Mouse (Mus musculus) stomach, postnatal 0 days (tissue): ENCODE data around the gene Vta1. TPM values are rescaled to one million over a fixed set of nuclear protein-coding genes. Genes with fewer than 3 reads are reported as not detected.
A peak's percentile ranks its signal among the peaks of the same experiment; 100 is the strongest.

ENCODE experiments used
- ATAC-seq: fragments of 200-750 bp; cut with Nextera tagmentation; 2 replicates; pipeline ENCODE4 v1.8.0; 2017; ENCODE audit not compliant: low FRiP score, low TSS enrichment
- DNase-seq: peaks from one replicate; pipeline ENCODE4 v3.0.0-alpha.2; 2016; ENCODE audit warnings: low spot score
- H3K27ac ChIP-seq: fragments of 300-500 bp; sonication (generic); replicated peaks from 2 replicates; pipeline ENCODE4 v1.5.1; 2014; ENCODE audit warnings: mild to moderate bottlenecking, control low read depth
- H3K27me3 ChIP-seq: fragments of 300-500 bp; sonication (generic); 2 replicates; pipeline ENCODE4 v1.6.1; 2014; ENCODE audit warnings: low read length; ENCODE audit not compliant: control insufficient read depth, insufficient read depth
- H3K36me3 ChIP-seq: fragments of 300-500 bp; sonication (generic); 2 replicates; pipeline ENCODE4 v1.6.1; 2014; ENCODE audit warnings: low read length, mixed read lengths; ENCODE audit not compliant: control insufficient read depth, insufficient read depth
- H3K4me1 ChIP-seq: fragments of 300-500 bp; sonication (generic); replicated peaks from 2 replicates; pipeline ENCODE4 v1.6.1; 2014; ENCODE audit warnings: antibody characterized with exemption; ENCODE audit not compliant: control insufficient read depth, insufficient read depth
- H3K4me2 ChIP-seq: fragments of 300-500 bp; sonication (generic); replicated peaks from 2 replicates; pipeline ENCODE4 v1.6.1; 2014; ENCODE audit warnings: low read depth, mild to moderate bottlenecking, control low read depth, moderate library complexity
- H3K4me3 ChIP-seq: fragments of 300-500 bp; sonication (generic); 2 replicates; pipeline ENCODE4 v1.5.1; 2014; ENCODE audit warnings: low read depth, low read length, control low read depth
- H3K9ac ChIP-seq: fragments of 300-500 bp; sonication (generic); 2 replicates; pipeline ENCODE4 v1.6.1; 2014; ENCODE audit warnings: mild to moderate bottlenecking, low read length, control low read depth, mixed read lengths
- H3K9me3 ChIP-seq: fragments of 300-500 bp; sonication (generic); 2 replicates; pipeline ENCODE4 v1.6.1; 2016; ENCODE audit warnings: low read length; ENCODE audit not compliant: control insufficient read depth
- CTCF ChIP-seq: IDR thresholded peaks from 2 replicates; pipeline ENCODE4 v1.5.1; 2016; ENCODE audit warnings: antibody characterized with exemption, low read depth, mild to moderate bottlenecking, moderate library complexity
- EP300 ChIP-seq: optimal IDR thresholded peaks from 2 replicates; pipeline ENCODE3; 2016; ENCODE audit warnings: antibody characterized with exemption
- WGBS: fragments of 180-500 bp; shearing (Covaris S2); extraction: QIAGEN DNeasy Blood & Tissue Kit; methylation state at CpG from one replicate; pipeline ENCODE4 v1.1.7; 2014; 5-methylcytosine and 5-hydroxymethylcytosine counted together
- polyA plus RNA-seq: library from polyadenylated mRNA; unstranded; fragments of >200 nt; fragmentation: Nextera tagmentation; extraction: Ambion mirVana; gene quantifications from 2 replicates; pipeline ENCODE4 v1.2.1, GENCODE M21; 2015

The Vta1 gene
- polyA plus RNA-seq, 1 experiment from 2014 or later, result 87.5 TPM

GRCm38 (mm10) chr10:14607597-14607996 is 97.8 kb downstream of the Vta1 start:
- no peaks in the 10 kb centered on the region for H3K9me3 ChIP-seq
- TF ChIP-seq CTCF (no peak), EP300 (no peak)
- ATAC-seq (peak; percentile 95), DNase-seq (peak; percentile 47)
- H3K27me3 ChIP-seq, result no peaks in the 10 kb centered on the region
- whole genome bisulfite sequencing, result 63% methylated on average over 5 of the region's 5 CpGs
- H3K9ac ChIP-seq, result no peak overlapping the region
- no peaks in the 10 kb centered on the region for H3K36me3 ChIP-seq
- H3K4me3 ChIP-seq, result no peak overlapping the region
- no peak overlapping the region for H3K27ac ChIP-seq
- H3K4me1 ChIP-seq, result no peaks in the 10 kb centered on the region
- no peak overlapping the region for H3K4me2 ChIP-seq

Other genes starting within 250 kb of the Vta1 start
- 8.1 and 8.7 TPM in 2 replicates for gene Adgrg6, start 159.9 kb downstream of the Vta1 start, polyA plus RNA-seq
- gene Nmbr, start within 50 bp of the Vta1 start, polyA plus RNA-seq, result 0.07 and 0.23 TPM in 2 replicates
- gene Gje1, start 12.7 kb upstream of the Vta1 start, polyA plus RNA-seq, result not detected in 2 replicates